Mouse (Mus musculus) neural tube, embryonic 14.5 days (tissue): ENCODE measurements around the gene Mcu. TPM values are rescaled to one million over a fixed set of nuclear protein-coding genes. Genes with fewer than 3 reads are reported as not detected.

Experiments used
- ATAC-seq: fragments of 200-750 bp; cut with Nextera tagmentation; 2 replicates; pipeline ENCODE4 v1.8.0; 2017; ENCODE audit warnings: low read depth, mild to moderate bottlenecking, moderate TSS enrichment, moderate library complexity
- H3K27ac ChIP-seq: fragments of 300-500 bp; sonication (generic); 2 replicates; pipeline ENCODE4 v1.5.1; 2014; ENCODE audit warnings: low read depth, mild to moderate bottlenecking, control low read depth, low read length, moderate library complexity, mixed read lengths
- H3K27me3 ChIP-seq: fragments of 300-500 bp; sonication (generic); 2 replicates; pipeline ENCODE4 v1.6.1; 2014; ENCODE audit warnings: low read length; ENCODE audit not compliant: control insufficient read depth, insufficient read depth
- H3K36me3 ChIP-seq: fragments of 300-500 bp; sonication (generic); 2 replicates; pipeline ENCODE4 v1.6.1; 2014; ENCODE audit warnings: low read length, mixed read lengths; ENCODE audit not compliant: control insufficient read depth, insufficient read depth
- H3K4me1 ChIP-seq: fragments of 300-500 bp; sonication (generic); 2 replicates; pipeline ENCODE4 v1.6.1; 2014; ENCODE audit warnings: low read length; ENCODE audit not compliant: control insufficient read depth, insufficient read depth
- H3K4me2 ChIP-seq: fragments of 300-500 bp; sonication (generic); 2 replicates; pipeline ENCODE4 v1.6.1; 2014; ENCODE audit warnings: mild to moderate bottlenecking, low read depth, low read length, control low read depth
- H3K4me3 ChIP-seq: fragments of 300-500 bp; sonication (generic); 2 replicates; pipeline ENCODE4 v1.5.1; 2014; ENCODE audit warnings: low read depth, low read length, control low read depth, mixed read lengths
- H3K9ac ChIP-seq: fragments of 300-500 bp; sonication (generic); replicated peaks from 2 replicates; pipeline ENCODE4 v1.6.1; 2014; ENCODE audit warnings: low read depth, mild to moderate bottlenecking, control low read depth, low read length, mixed read lengths
- H3K9me3 ChIP-seq: fragments of 300-500 bp; sonication (generic); 2 replicates; pipeline ENCODE4 v1.6.1; 2016; ENCODE audit warnings: low read length; ENCODE audit not compliant: control insufficient read depth
- whole genome bisulfite sequencing: fragments of 180-500 bp; shearing (Covaris S2); extraction: QIAGEN DNeasy Blood & Tissue Kit; methylation state at CpG from one replicate; pipeline ENCODE4 v1.1.7; 2014; 5-methylcytosine and 5-hydroxymethylcytosine counted together
- polyA plus RNA-seq: library from polyadenylated mRNA; unstranded; fragments of >200 nt; fragmentation: Nextera tagmentation; extraction: Ambion mirVana; gene quantifications from 2 replicates; pipeline ENCODE4 v1.2.1, GENCODE M21; 2014

The Mcu gene
- polyA plus RNA-seq, 1 experiment from 2014 or later: 53.0 TPM

- Histone ChIP-seq H3K4me2 (peak overlapping the region; percentile 32; the same call in 1 of the 2 replicates), H3K9me3 (no peaks in the 10 kb centered on the region), H3K4me1 (peaks cover 8% of the 10 kb centered on the region; the same call in 1 of the 2 replicates), H3K36me3 (no peaks in the 10 kb centered on the region), H3K27me3 (no peaks in the 10 kb centered on the region), H3K4me3 (no peak overlapping the region), H3K27ac (no peak overlapping the region), H3K9ac (no peak overlapping the region)
- 48% methylated on average over 31 of the region's 31 CpGs for WGBS
- peak; percentile 78 for ATAC-seq
Observed at GRCm38 (mm10) chr10:59503433-59504210, 112.9 kb downstream of the Mcu start.

GRCm38 (mm10) chr10:59502381-59502780 lies 114.1 kb downstream of the Mcu start:
- no peaks in the 10 kb centered on the region for H3K36me3 ChIP-seq
- no peak for ATAC-seq

GRCm38 (mm10) chr10:59501761-59502160 lies 114.7 kb downstream of the Mcu start:
- Histone ChIP-seq H3K9ac (0 out of 2 replicates have a peak overlapping the region, but pooled peaks have one; percentile 7), H3K9me3 (no peaks in the 10 kb centered on the region), H3K4me2 (no peak overlapping the region), H3K4me1 (peaks cover 8% of the 10 kb centered on the region; the same call in 1 of the 2 replicates), H3K27me3 (no peaks in the 10 kb centered on the region), H3K36me3 (no peaks in the 10 kb centered on the region), H3K27ac (no peak overlapping the region), H3K4me3 (no peak overlapping the region)
- WGBS: 93% methylated on average over 9 of the region's 9 CpGs
- ATAC-seq: no peak

More at GRCm38 (mm10) chr10:59502381-59502780, 114.1 kb downstream of the Mcu start:
- 42% methylated on average over 12 of the region's 12 CpGs for WGBS
- no peak overlapping the region for H3K4me2 ChIP-seq
- peaks cover 8% of the 10 kb centered on the region; the same call in 1 of the 2 replicates for H3K4me1 ChIP-seq
- no peak overlapping the region for H3K27ac ChIP-seq
- H3K9ac ChIP-seq: 0 out of 2 replicates have a peak overlapping the region, but pooled peaks have one; percentile 7
- no peaks in the 10 kb centered on the region for H3K9me3 ChIP-seq
- no peaks in the 10 kb centered on the region for H3K27me3 ChIP-seq
- H3K4me3 ChIP-seq: no peak overlapping the region

- no peaks in the 10 kb centered on the region for H3K27me3 ChIP-seq
- WGBS: 84% methylated on average over 3 of the region's 3 CpGs
- H3K4me1 ChIP-seq: peaks cover 8% of the 10 kb centered on the region; the same call in 1 of the 2 replicates
- no peak overlapping the region for H3K27ac ChIP-seq
- no peak overlapping the region for H3K4me3 ChIP-seq
- no peak overlapping the region for H3K4me2 ChIP-seq
- no peak overlapping the region for H3K9ac ChIP-seq
- ATAC-seq: no peak
- H3K9me3 ChIP-seq: no peaks in the 10 kb centered on the region
- no peaks in the 10 kb centered on the region for H3K36me3 ChIP-seq
Observed at GRCm38 (mm10) chr10:59500225-59500624, 116.3 kb downstream of the Mcu start.

- Histone ChIP-seq H3K4me1 (no peaks in the 10 kb centered on the region), H3K9ac (no peak overlapping the region), H3K36me3 (no peaks in the 10 kb centered on the region), H3K9me3 (no peaks in the 10 kb centered on the region), H3K4me3 (no peak overlapping the region), H3K27me3 (no peaks in the 10 kb centered on the region), H3K27ac (no peak overlapping the region), H3K4me2 (no peak overlapping the region)
- no peak for ATAC-seq
- 94% methylated on average over 11 of the region's 11 CpGs for WGBS
Observed at GRCm38 (mm10) chr10:59497019-59497418, 119.5 kb downstream of the Mcu start.

- no peaks in the 10 kb centered on the region for H3K27me3 ChIP-seq
- H3K9me3 ChIP-seq: no peaks in the 10 kb centered on the region
- H3K9ac ChIP-seq: no peak overlapping the region
- H3K4me2 ChIP-seq: no peak overlapping the region
- no peak overlapping the region for H3K27ac ChIP-seq
- H3K4me1 ChIP-seq: no peaks in the 10 kb centered on the region
- H3K36me3 ChIP-seq: no peaks in the 10 kb centered on the region
- WGBS: 74% methylated on average over 8 of the region's 8 CpGs
- no peak for ATAC-seq
- H3K4me3 ChIP-seq: no peak overlapping the region
Observed at GRCm38 (mm10) chr10:59494917-59495316, 121.6 kb downstream of the Mcu start.

GRCm38 (mm10) chr10:59494044-59494443 lies 122.4 kb downstream of the Mcu start:
- Histone ChIP-seq H3K27me3 (no peaks in the 10 kb centered on the region), H3K4me1 (no peaks in the 10 kb centered on the region), H3K9me3 (no peaks in the 10 kb centered on the region), H3K4me3 (no peak overlapping the region), H3K27ac (no peak overlapping the region), H3K36me3 (no peaks in the 10 kb centered on the region), H3K9ac (no peak overlapping the region), H3K4me2 (no peak overlapping the region)
- WGBS: 75% methylated on average over 2 of the region's 2 CpGs
- ATAC-seq: no peak

- H3K9me3 ChIP-seq: no peaks in the 10 kb centered on the region
- WGBS: 80% methylated on average over 8 of the region's 8 CpGs
- H3K4me3 ChIP-seq: no peak overlapping the region
- no peak for ATAC-seq
- H3K27ac ChIP-seq: no peak overlapping the region
- no peaks in the 10 kb centered on the region for H3K4me1 ChIP-seq
- H3K36me3 ChIP-seq: no peaks in the 10 kb centered on the region
- H3K4me2 ChIP-seq: no peak overlapping the region
- no peak overlapping the region for H3K9ac ChIP-seq
- no peaks in the 10 kb centered on the region for H3K27me3 ChIP-seq
Observed at GRCm38 (mm10) chr10:59490920-59491319, 125.6 kb downstream of the Mcu start.

GRCm38 (mm10) chr10:59489411-59489810 lies 127.1 kb downstream of the Mcu start:
- ATAC-seq: no peak
- no peak overlapping the region for H3K4me3 ChIP-seq
- H3K9me3 ChIP-seq: no peaks in the 10 kb centered on the region
- WGBS: 93% methylated on average over 1 of the region's 1 CpGs
- H3K36me3 ChIP-seq: no peaks in the 10 kb centered on the region
- no peaks in the 10 kb centered on the region for H3K27me3 ChIP-seq
- H3K27ac ChIP-seq: no peak overlapping the region
- no peak overlapping the region for H3K9ac ChIP-seq
- H3K4me2 ChIP-seq: no peak overlapping the region
- H3K4me1 ChIP-seq: no peaks in the 10 kb centered on the region
